9 mouse cellular contexts compared by ENCODE assay signal in genomic region chr7:127921516-127921915, GRCm38 (mm10). TPM values are rescaled to one million over a fixed set of nuclear protein-coding genes. Genes with fewer than 3 reads are reported as not detected.
DNase-seq lines count a peak whose midpoint lies in the region; ATAC-seq and TF ChIP-seq lines count a peak whose summit lies in the region.
"Had no signal": no experiment of that assay in that cellular context is flagged by ENCODE, and none has a peak within 500 bp of the region (broad histone marks: within the 10 kb centered on the region; RNA-seq: fewer than 3 reads in every experiment).

No protein-coding gene starts in this region.

- H3K36me3 ChIP-seq in hindbrain, embryonic 11.5 days (ENCODE audit: control insufficient read depth, insufficient read depth, low read length), result no peaks in the 10 kb centered on the region
- H3K36me3 ChIP-seq in hindbrain, embryonic 16.5 days (ENCODE audit: control insufficient read depth, insufficient read depth, low read length), result peaks cover 8% of the 10 kb centered on the region
- H3K36me3 ChIP-seq in liver, embryonic 14.5 days (replicated peaks; ENCODE audit: control insufficient read depth, insufficient read depth, low read depth), result no peaks in the 10 kb centered on the region; the same call in none of the 2 replicates

- TF ChIP-seq CTCF in liver, embryonic 14.5 days (IDR thresholded peaks at IDR 0.05; ENCODE audit: low read depth), result peak; percentile 65

- 58% methylated on average over 7 of the region's 8 CpGs for WGBS in hindbrain, embryonic 11.5 days
- WGBS in hindbrain, embryonic 16.5 days, result 66% methylated on average over 8 of the region's 8 CpGs
- WGBS in liver, embryonic 14.5 days (ENCODE audit: insufficient replicate concordance), result 46% methylated on average over 8 of the region's 8 CpGs

- H3K9me3 ChIP-seq in hindbrain, embryonic 11.5 days (ENCODE audit: control insufficient read depth, low read length), result no peaks in the 10 kb centered on the region
- H3K9me3 ChIP-seq in hindbrain, embryonic 16.5 days (ENCODE audit: control insufficient read depth, low read length), result no peaks in the 10 kb centered on the region
- H3K9me3 ChIP-seq in liver, embryonic 14.5 days (ENCODE audit: control insufficient read depth, low read length), result no peaks in the 10 kb centered on the region

- H3K9ac ChIP-seq in hindbrain, embryonic 11.5 days (ENCODE audit: low read depth, low read length), result no peak overlapping the region
- no peak overlapping the region for H3K9ac ChIP-seq in hindbrain, embryonic 16.5 days (ENCODE audit: low read depth, low read length)
- H3K9ac ChIP-seq in liver, embryonic 14.5 days (replicated peaks), result no peak overlapping the region

- no peaks in the 10 kb centered on the region for H3K27me3 ChIP-seq in hindbrain, embryonic 11.5 days (ENCODE audit: control insufficient read depth, insufficient read depth, low read length)
- no peaks in the 10 kb centered on the region for H3K27me3 ChIP-seq in hindbrain, embryonic 16.5 days (replicated peaks; ENCODE audit: control insufficient read depth, insufficient read depth, low read length)
- no peaks in the 10 kb centered on the region for H3K27me3 ChIP-seq in liver, embryonic 14.5 days (ENCODE audit: control insufficient read depth, insufficient read depth, low read length)

- no peak overlapping the region for H3K4me3 ChIP-seq in hindbrain, embryonic 11.5 days (ENCODE audit: low read depth, low read length)
- no peak overlapping the region for H3K4me3 ChIP-seq in hindbrain, embryonic 16.5 days (ENCODE audit: low read length)
- H3K4me3 ChIP-seq in liver, embryonic 14.5 days (ENCODE audit: insufficient read depth in 1 of 2, low read depth in 2 of 2, low read length in 2 of 2), result no peak overlapping the region

- no peak overlapping the region for H3K4me2 ChIP-seq in hindbrain, embryonic 11.5 days (replicated peaks; ENCODE audit: low read depth, low read length)
- no peak overlapping the region for H3K4me2 ChIP-seq in hindbrain, embryonic 16.5 days (ENCODE audit: low read length)
- no peak overlapping the region for H3K4me2 ChIP-seq in liver, embryonic 14.5 days (ENCODE audit: low read depth)

- no peak for ATAC-seq in hindbrain, embryonic 11.5 days (ENCODE audit: low FRiP score)
- ATAC-seq in hindbrain, embryonic 16.5 days, result no peak
- no peak for ATAC-seq in liver, embryonic 14.5 days (ENCODE audit: insufficient read depth)
- no peak for ATAC-seq in inflammation-experienced regulatory T-cells, adult 6 months

- peak; percentile 27 for DNase-seq in hindbrain, embryonic 11.5 days (ENCODE audit: low spot score)
- peak; percentile 61 for DNase-seq in thymus, postnatal 4 days
- DNase-seq in thymus, adult 18-20 months, result no peak
- DNase-seq in liver, embryonic 14.5 days (ENCODE audit: low read depth in 3 of 3, low spot score in 3 of 3), result no peak
- DNase-seq in ovary, postnatal 10 days (ENCODE audit: low spot score), result no peak
- no peak for DNase-seq in urinary bladder, postnatal 36 days (ENCODE audit: low spot score in 2 of 2)
- DNase-seq: heart, postnatal 14 days had no signal

- no peak overlapping the region for H3K27ac ChIP-seq in hindbrain, embryonic 11.5 days (ENCODE audit: low read depth, low read length)
- no peak overlapping the region for H3K27ac ChIP-seq in hindbrain, embryonic 16.5 days (ENCODE audit: low read depth, low read length)
- no peak overlapping the region for H3K27ac ChIP-seq in liver, embryonic 14.5 days

- no peak for TF ChIP-seq EP300 in liver, embryonic 14.5 days (IDR thresholded peaks at IDR 0.05; ENCODE audit: low read depth)

- no peaks in the 10 kb centered on the region for H3K4me1 ChIP-seq in hindbrain, embryonic 11.5 days (replicated peaks; ENCODE audit: control insufficient read depth, insufficient read depth, low read length)
- no peaks in the 10 kb centered on the region for H3K4me1 ChIP-seq in hindbrain, embryonic 16.5 days (ENCODE audit: control insufficient read depth, insufficient read depth, low read depth, low read length)
- peaks cover 0 to 7% of the 10 kb centered on the region in 2 experiments; a peak in 1 of 4 replicates for H3K4me1 ChIP-seq in liver, embryonic 14.5 days (replicated peaks; ENCODE audit: control insufficient read depth in 2 of 2, insufficient read depth in 2 of 2, low read length in 1 of 2)

RNA-seq across cellular contexts. Expression of gene Prss8, which starts 8.4 kb away (rescaled TPM):
- polyA plus RNA-seq in hindbrain, embryonic 11.5 days (2014; fragmentation: Nextera tagmentation; extraction: Ambion mirVana), result 3.4 and 4.9 TPM in 2 replicates
- polyA plus RNA-seq in hindbrain, embryonic 16.5 days (2015; fragmentation: Nextera tagmentation; extraction: Ambion mirVana), result 0.50 TPM in 2 replicates
- polyA plus RNA-seq in liver, embryonic 14.5 days (2012; rRNA removed), result 8.3 and 12.6 TPM in 2 replicates
- polyA plus RNA-seq in liver, embryonic 14.5 days (2014; fragmentation: Nextera tagmentation; extraction: Ambion mirVana), result 9.8 and 10.3 TPM in 2 replicates
- not detected for polyA plus RNA-seq in inflammation-experienced regulatory T-cells, adult 6 months (2017; shearing (Covaris generic))

RNA-seq across cellular contexts. Expression of gene Kat8, which starts 9.2 kb away (rescaled TPM):
- 49.7 and 50.1 TPM in 2 replicates for polyA plus RNA-seq in hindbrain, embryonic 11.5 days (2014; fragmentation: Nextera tagmentation; extraction: Ambion mirVana)
- polyA plus RNA-seq in hindbrain, embryonic 16.5 days (2015; fragmentation: Nextera tagmentation; extraction: Ambion mirVana), result 42.1 and 42.3 TPM in 2 replicates
- polyA plus RNA-seq in liver, embryonic 14.5 days (2012; rRNA removed), result 9.6 and 13.7 TPM in 2 replicates
- 15.7 and 17.6 TPM in 2 replicates for polyA plus RNA-seq in liver, embryonic 14.5 days (2014; fragmentation: Nextera tagmentation; extraction: Ambion mirVana)
- polyA plus RNA-seq in inflammation-experienced regulatory T-cells, adult 6 months (2017; shearing (Covaris generic)), result 10 to 100 TPM; 18.5 to 41.8 (median 34.5) TPM

RNA-seq across cellular contexts. Expression of gene Bckdk, which starts 17.6 kb away (rescaled TPM):
- polyA plus RNA-seq in hindbrain, embryonic 11.5 days (2014; fragmentation: Nextera tagmentation; extraction: Ambion mirVana), result 96.5 and 105 TPM in 2 replicates
- polyA plus RNA-seq in hindbrain, embryonic 16.5 days (2015; fragmentation: Nextera tagmentation; extraction: Ambion mirVana), result 67.1 and 72.5 TPM in 2 replicates
- 28.0 and 29.7 TPM in 2 replicates for polyA plus RNA-seq in liver, embryonic 14.5 days (2012; rRNA removed)
- polyA plus RNA-seq in liver, embryonic 14.5 days (2014; fragmentation: Nextera tagmentation; extraction: Ambion mirVana), result 68.3 and 76.0 TPM in 2 replicates
- 10 to 100 TPM; 64.4 to 75.5 (median 66.0) TPM for polyA plus RNA-seq in inflammation-experienced regulatory T-cells, adult 6 months (2017; shearing (Covaris generic))

RNA-seq across cellular contexts. Expression of gene Prss36, which starts 25.0 kb away (rescaled TPM):
- 8.5 and 11.0 TPM in 2 replicates for polyA plus RNA-seq in hindbrain, embryonic 11.5 days (2014; fragmentation: Nextera tagmentation; extraction: Ambion mirVana)
- 14.3 and 14.9 TPM in 2 replicates for polyA plus RNA-seq in hindbrain, embryonic 16.5 days (2015; fragmentation: Nextera tagmentation; extraction: Ambion mirVana)
- polyA plus RNA-seq in liver, embryonic 14.5 days (2012; rRNA removed), result 2.0 and 2.3 TPM in 2 replicates
- polyA plus RNA-seq in liver, embryonic 14.5 days (2014; fragmentation: Nextera tagmentation; extraction: Ambion mirVana), result 3.0 TPM in 2 replicates
- polyA plus RNA-seq in inflammation-experienced regulatory T-cells, adult 6 months (2017; shearing (Covaris generic)), result 1 to 10 TPM; 1.5 to 3.7 (median 3.0) TPM

RNA-seq across cellular contexts. Expression of gene Vkorc1, which starts 26.1 kb away (rescaled TPM):
- 48.0 and 53.9 TPM in 2 replicates for polyA plus RNA-seq in hindbrain, embryonic 11.5 days (2014; fragmentation: Nextera tagmentation; extraction: Ambion mirVana)
- polyA plus RNA-seq in hindbrain, embryonic 16.5 days (2015; fragmentation: Nextera tagmentation; extraction: Ambion mirVana), result 70.5 and 75.2 TPM in 2 replicates
- 74.0 and 104 TPM in 2 replicates for polyA plus RNA-seq in liver, embryonic 14.5 days (2012; rRNA removed)
- 107 and 116 TPM in 2 replicates for polyA plus RNA-seq in liver, embryonic 14.5 days (2014; fragmentation: Nextera tagmentation; extraction: Ambion mirVana)
- polyA plus RNA-seq in inflammation-experienced regulatory T-cells, adult 6 months (2017; shearing (Covaris generic)), result 10 to 100 TPM; 22.2 to 56.5 (median 56.1) TPM

Comparison
In these comparisons a context has a peak if more than half of its experiments do, and no peak if none do; other contexts are left out.
1. DNase-seq: peak in hindbrain, embryonic 11.5 days (single experiment) and thymus, postnatal 4 days (single experiment); none in thymus, adult 18-20 months (0 of 2), liver, embryonic 14.5 days (0 of 3), ovary, postnatal 10 days (single experiment) and urinary bladder, postnatal 36 days (0 of 2).